Mouse (Mus musculus) neural tube, embryonic 11.5 days (tissue): Measurements from ENCODE around the gene Cep250. TPM values are rescaled to one million over a fixed set of nuclear protein-coding genes. Genes with fewer than 3 reads are reported as not detected.

Experiments
- ATAC-seq: fragments of 200-750 bp; cut with Nextera tagmentation; 2 replicates; pipeline ENCODE4 v1.8.0; 2017; ENCODE audit warnings: moderate number of reproducible peaks, mild to moderate bottlenecking, moderate TSS enrichment, moderate library complexity; ENCODE audit not compliant: insufficient read depth, low FRiP score, low TSS enrichment
- DNase-seq: peaks from one replicate; pipeline ENCODE4 v3.0.0-alpha.2; 2015; ENCODE audit warnings: low spot score
- H3K27ac ChIP-seq: fragments of 300-500 bp; sonication (generic); 2 replicates; pipeline ENCODE4 v1.5.1; 2014; ENCODE audit warnings: low read depth, mild to moderate bottlenecking, low read length
- H3K27me3 ChIP-seq: fragments of 300-500 bp; sonication (generic); 2 replicates; pipeline ENCODE4 v1.6.1; 2014; ENCODE audit warnings: mild to moderate bottlenecking, low read length, mixed read lengths; ENCODE audit not compliant: control insufficient read depth, insufficient read depth
- H3K36me3 ChIP-seq: fragments of 300-500 bp; sonication (generic); 2 replicates; pipeline ENCODE4 v1.6.1; 2014; ENCODE audit warnings: mild to moderate bottlenecking, low read length, moderate library complexity, mixed read lengths; ENCODE audit not compliant: control insufficient read depth, insufficient read depth
- H3K4me1 ChIP-seq: fragments of 300-500 bp; sonication (generic); 2 replicates; pipeline ENCODE4 v1.6.1; 2014; ENCODE audit warnings: low read length, mixed read lengths; ENCODE audit not compliant: control insufficient read depth, insufficient read depth
- H3K4me2 ChIP-seq: fragments of 300-500 bp; sonication (generic); 2 replicates; pipeline ENCODE4 v1.6.1; 2014; ENCODE audit warnings: low read depth, mild to moderate bottlenecking, moderate library complexity
- H3K4me3 ChIP-seq: fragments of 300-500 bp; sonication (generic); 2 replicates; pipeline ENCODE4 v1.5.1; 2014; ENCODE audit warnings: low read depth, low read length
- H3K9ac ChIP-seq: fragments of 300-500 bp; sonication (generic); 2 replicates; pipeline ENCODE4 v1.6.1; 2014; ENCODE audit warnings: mild to moderate bottlenecking, low read length
- H3K9me3 ChIP-seq: fragments of 300-500 bp; sonication (generic); 2 replicates; pipeline ENCODE4 v1.6.1; 2016; ENCODE audit warnings: low read length; ENCODE audit not compliant: control insufficient read depth
- WGBS: fragments of 180-500 bp; shearing (Covaris S2); extraction: QIAGEN DNeasy Blood & Tissue Kit; methylation state at CpG from one replicate; pipeline ENCODE4 v1.1.7; 2014; 5-methylcytosine and 5-hydroxymethylcytosine counted together
- polyA plus RNA-seq: library from polyadenylated mRNA; unstranded; fragments of >200 nt; fragmentation: Nextera tagmentation; extraction: Ambion mirVana; gene quantifications from 2 replicates; pipeline ENCODE4 v1.2.1, GENCODE M21; 2014

Cep250 gene
- polyA plus RNA-seq, 1 experiment from 2014 or later: 13.7 TPM

- no peak overlapping the region for H3K4me2 ChIP-seq
- no peaks in the 10 kb centered on the region for H3K9me3 ChIP-seq
- ATAC-seq: no peak
- DNase-seq: no peak
- H3K27ac ChIP-seq: no peak overlapping the region
- peaks cover 4% of the 10 kb centered on the region; the same call in 1 of the 2 replicates for H3K4me1 ChIP-seq
- H3K4me3 ChIP-seq: no peak overlapping the region
- WGBS: 90% methylated on average over 40 of the region's 40 CpGs
- H3K27me3 ChIP-seq: no peaks in the 10 kb centered on the region
- no peak overlapping the region for H3K9ac ChIP-seq
- no peaks in the 10 kb centered on the region for H3K36me3 ChIP-seq
Measured at GRCm38 (mm10) chr2:155941697-155942442, 14.4 kb upstream of the Cep250 start.

GRCm38 (mm10) chr2:155943463-155943862 is 12.8 kb upstream of the Cep250 start:
- ATAC-seq (no peak), DNase-seq (peak; percentile 38)
- WGBS: 2% methylated on average over 8 of the region's 8 CpGs
- Histone ChIP-seq H3K9ac (no peak overlapping the region), H3K4me1 (peaks cover 4% of the 10 kb centered on the region; the same call in 1 of the 2 replicates), H3K27me3 (no peaks in the 10 kb centered on the region), H3K36me3 (no peaks in the 10 kb centered on the region), H3K4me2 (peak overlapping the region; percentile 30; the same call in 1 of the 2 replicates), H3K9me3 (no peaks in the 10 kb centered on the region), H3K27ac (no peak overlapping the region), H3K4me3 (0 out of 2 replicates have a peak overlapping the region, but pooled peaks have one; percentile 10)

GRCm38 (mm10) chr2:155944685-155945084 is 11.6 kb upstream of the Cep250 start:
- WGBS: 69% methylated on average over 4 of the region's 4 CpGs
- ATAC-seq: no peak
- H3K9me3 ChIP-seq: no peaks in the 10 kb centered on the region
- H3K4me2 ChIP-seq: no peak overlapping the region
- H3K27me3 ChIP-seq: no peaks in the 10 kb centered on the region
- H3K9ac ChIP-seq: no peak overlapping the region
- no peak for DNase-seq
- no peaks in the 10 kb centered on the region for H3K36me3 ChIP-seq
- H3K4me3 ChIP-seq: no peak overlapping the region
- no peak overlapping the region for H3K27ac ChIP-seq
- H3K4me1 ChIP-seq: peaks cover 4% of the 10 kb centered on the region; the same call in 1 of the 2 replicates

- Histone ChIP-seq H3K4me3 (no peak within 1 kb of the TSS), H3K36me3 (no peaks in the 10 kb centered on the region), H3K27me3 (no peaks in the 10 kb centered on the region), H3K27ac (no peak within 1 kb of the TSS), H3K9me3 (no peaks in the 10 kb centered on the region), H3K4me2 (no peak within 1 kb of the TSS), H3K4me1 (peaks cover 4% of the 10 kb centered on the region; the same call in 1 of the 2 replicates), H3K9ac (no peak within 1 kb of the TSS)
- DNase-seq (no peak), ATAC-seq (no peak)
- WGBS: 66% methylated on average over 13 of the region's 13 CpGs
Measured at GRCm38 (mm10) chr2:155945124-155945523, 11.1 kb upstream of the Cep250 start, which contains the start of gene Gdf5. TSS of gene Gdf5 (minus strand) at chr2:155945367.

- H3K9ac ChIP-seq: no peak overlapping the region
- no peak for ATAC-seq
- H3K27me3 ChIP-seq: no peaks in the 10 kb centered on the region
- no peak overlapping the region for H3K4me3 ChIP-seq
- no peak for DNase-seq
- 74% methylated on average over 5 of the region's 5 CpGs for WGBS
- H3K36me3 ChIP-seq: no peaks in the 10 kb centered on the region
- no peak overlapping the region for H3K4me2 ChIP-seq
- no peaks in the 10 kb centered on the region for H3K9me3 ChIP-seq
- H3K4me1 ChIP-seq: peaks cover 4% of the 10 kb centered on the region; the same call in 1 of the 2 replicates
- no peak overlapping the region for H3K27ac ChIP-seq
Measured at GRCm38 (mm10) chr2:155945580-155945979, 10.7 kb upstream of the Cep250 start.

GRCm38 (mm10) chr2:155946069-155946468 is 10.2 kb upstream of the Cep250 start:
- DNase-seq: peak; percentile 80
- no peak overlapping the region for H3K9ac ChIP-seq
- H3K4me2 ChIP-seq: no peak overlapping the region
- H3K4me1 ChIP-seq: peaks cover 4% of the 10 kb centered on the region; the same call in 1 of the 2 replicates
- WGBS: 4% methylated on average over 7 of the region's 7 CpGs
- no peaks in the 10 kb centered on the region for H3K9me3 ChIP-seq
- H3K27ac ChIP-seq: no peak overlapping the region
- no peaks in the 10 kb centered on the region for H3K27me3 ChIP-seq
- ATAC-seq: no peak
- H3K36me3 ChIP-seq: no peaks in the 10 kb centered on the region
- H3K4me3 ChIP-seq: no peak overlapping the region

- Histone ChIP-seq H3K36me3 (no peaks in the 10 kb centered on the region), H3K4me2 (no peak overlapping the region), H3K27me3 (no peaks in the 10 kb centered on the region), H3K9me3 (no peaks in the 10 kb centered on the region), H3K27ac (no peak overlapping the region), H3K9ac (no peak overlapping the region), H3K4me1 (peaks cover 4% of the 10 kb centered on the region; the same call in 1 of the 2 replicates), H3K4me3 (no peak overlapping the region)
- WGBS: 13% methylated on average over 4 of the region's 4 CpGs
- ATAC-seq (no peak), DNase-seq (no peak)
Measured at GRCm38 (mm10) chr2:155946499-155946898, 9.8 kb upstream of the Cep250 start.

- H3K9me3 ChIP-seq: no peaks in the 10 kb centered on the region
- WGBS: 76% methylated on average over 5 of the region's 5 CpGs
Measured at GRCm38 (mm10) chr2:155947390-155948002, 8.8 kb upstream of the Cep250 start.

More at GRCm38 (mm10) chr2:155947390-155948002, 8.8 kb upstream of the Cep250 start:
- H3K9ac ChIP-seq: no peak overlapping the region
- H3K4me1 ChIP-seq: peaks cover 4% of the 10 kb centered on the region; the same call in 1 of the 2 replicates
- no peaks in the 10 kb centered on the region for H3K36me3 ChIP-seq
- H3K27me3 ChIP-seq: no peaks in the 10 kb centered on the region
- H3K27ac ChIP-seq: no peak overlapping the region
- ATAC-seq (no peak), DNase-seq (no peak)
- H3K4me3 ChIP-seq: no peak overlapping the region
- H3K4me2 ChIP-seq: no peak overlapping the region
